Mouse (Mus musculus): Measurements from ENCODE around the gene a.

a gene

DNA sequence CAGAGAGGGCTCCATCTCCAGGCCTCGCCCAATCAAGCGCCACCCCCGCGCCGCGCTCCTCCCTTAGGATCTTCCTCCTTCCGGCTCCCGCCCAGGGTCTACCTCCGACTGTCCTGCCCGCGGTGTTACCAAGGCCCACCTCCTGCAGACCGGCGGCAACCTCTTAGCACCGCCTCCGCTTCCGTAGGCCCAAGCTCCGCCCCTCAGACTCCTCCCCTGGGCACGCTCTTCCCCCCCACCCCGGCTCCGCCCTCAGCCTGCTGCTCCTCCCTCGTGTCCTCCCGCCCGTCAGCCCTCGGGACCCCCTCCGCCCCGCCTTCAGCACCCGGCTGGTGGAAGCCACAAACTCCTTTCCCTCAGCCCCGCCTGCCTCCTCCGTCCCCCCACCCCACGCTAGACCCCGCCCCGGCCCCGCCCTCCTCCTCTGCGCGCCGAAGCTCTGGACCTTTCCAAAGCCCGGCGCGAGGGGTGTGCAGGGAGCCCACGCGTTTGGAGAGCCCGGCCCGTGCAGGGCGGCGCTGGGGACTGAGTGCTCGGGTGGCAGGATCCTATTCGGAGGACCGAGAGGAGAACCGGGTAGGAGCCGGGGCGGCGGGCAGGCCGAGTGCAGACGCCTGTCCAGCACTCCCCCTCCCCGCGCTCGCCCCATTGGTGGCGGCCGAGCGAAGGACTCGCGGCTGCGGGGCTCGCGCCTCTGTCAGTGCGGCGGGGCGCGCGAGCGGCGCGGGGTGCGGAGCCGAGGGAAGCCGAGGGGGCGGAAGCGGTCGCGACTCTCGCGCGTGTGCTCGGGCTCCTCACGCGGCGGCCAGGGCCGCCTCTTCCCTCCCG is at the start of gene a, which contains the start of gene Raly:
TSS of gene a (plus strand) at position 747 of the 828 bp plus-strand sequence.
TSS of gene Raly (plus strand) at position 441 of the 828 bp plus-strand sequence.
- DNase-seq (ENCODE audit: low read depth, low spot score), result peak; percentile 99

DNA sequence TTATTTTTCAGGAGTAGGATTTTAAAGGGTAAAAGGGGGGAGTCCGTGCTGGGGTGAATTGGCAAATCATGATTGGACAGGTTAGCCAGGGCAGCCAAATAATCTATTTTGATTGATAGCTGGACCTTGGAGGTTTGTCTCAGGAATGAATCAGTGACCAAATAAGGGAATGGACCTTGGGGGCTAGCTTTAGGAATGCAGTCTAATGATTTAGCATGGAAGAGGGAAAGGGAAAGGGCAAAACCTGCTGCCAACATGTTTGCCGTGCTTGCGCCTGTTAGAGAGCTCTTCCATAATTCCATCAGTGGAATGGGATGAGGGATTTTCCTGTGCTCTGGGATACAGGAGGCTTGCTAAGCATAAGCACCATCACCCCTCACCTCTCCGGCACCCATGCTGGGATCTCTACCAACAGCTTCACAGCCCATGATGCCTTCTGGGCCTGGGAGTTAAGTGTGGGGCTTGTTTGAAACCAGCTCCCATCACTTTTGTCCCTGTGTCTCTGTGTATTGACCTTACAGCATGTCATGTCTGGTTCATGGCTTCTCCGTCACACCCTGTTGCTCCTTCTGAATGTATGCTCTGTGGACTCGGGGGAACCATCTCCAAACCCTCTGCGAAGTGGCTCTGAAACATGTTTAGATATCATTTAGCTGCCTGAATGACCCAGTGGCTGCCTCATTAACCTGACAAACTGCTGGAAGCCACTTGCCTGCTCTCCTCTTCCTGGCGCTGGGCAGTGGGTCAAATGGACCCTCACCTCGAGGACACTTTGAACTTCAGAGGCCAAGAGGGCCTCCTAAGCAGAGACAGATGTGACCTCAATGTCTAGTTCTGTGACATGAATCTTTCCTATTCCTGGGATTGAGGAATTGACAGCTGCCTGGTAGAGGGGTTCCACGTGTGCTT is 48.0 kb upstream of the a start:
- DNase-seq (ENCODE audit: low read depth, low spot score), result no peak

DNA sequence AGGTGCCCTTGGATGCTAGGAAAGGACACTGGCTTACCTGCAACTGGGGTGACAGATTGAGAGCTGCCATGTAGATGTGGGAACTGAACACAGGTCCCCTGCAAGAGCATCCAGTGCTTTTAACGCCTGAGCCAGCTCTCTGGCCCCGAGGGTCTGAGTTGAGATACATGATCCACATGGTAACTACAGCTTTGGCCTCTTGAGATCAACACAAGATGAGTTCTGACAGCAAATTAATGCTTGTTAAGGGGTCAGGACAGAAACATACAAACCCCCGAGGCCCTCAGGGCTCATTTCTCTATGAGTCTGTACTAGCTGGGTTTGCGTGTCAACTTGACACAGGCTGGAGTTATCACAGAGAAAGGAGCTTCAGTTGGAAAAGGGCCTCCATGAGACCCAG is 47.3 kb upstream of the a start:
- no peak for DNase-seq (ENCODE audit: low read depth, low spot score)

DNA sequence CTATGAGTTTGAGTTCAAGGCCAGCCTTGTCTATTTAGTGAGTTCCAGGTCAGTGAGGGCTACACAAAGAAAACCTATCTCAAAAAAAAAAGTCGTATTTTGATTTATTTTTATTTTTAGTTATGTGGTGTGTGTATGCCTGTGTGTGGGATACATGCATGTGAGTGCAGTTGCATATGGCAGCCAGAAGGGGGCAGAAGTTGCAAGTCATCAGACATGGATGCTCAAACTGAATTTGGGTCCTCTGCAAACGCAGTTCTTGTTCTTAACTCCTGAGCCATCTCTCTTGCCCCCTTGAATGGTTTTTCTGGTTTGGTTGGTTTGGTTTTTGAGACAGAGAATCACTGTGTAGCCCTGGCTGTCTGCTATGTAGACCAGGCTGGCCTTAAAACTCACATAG is 42.8 kb upstream of the a start:
- DNase-seq (ENCODE audit: low read depth, low spot score), result peak; percentile 71

DNA sequence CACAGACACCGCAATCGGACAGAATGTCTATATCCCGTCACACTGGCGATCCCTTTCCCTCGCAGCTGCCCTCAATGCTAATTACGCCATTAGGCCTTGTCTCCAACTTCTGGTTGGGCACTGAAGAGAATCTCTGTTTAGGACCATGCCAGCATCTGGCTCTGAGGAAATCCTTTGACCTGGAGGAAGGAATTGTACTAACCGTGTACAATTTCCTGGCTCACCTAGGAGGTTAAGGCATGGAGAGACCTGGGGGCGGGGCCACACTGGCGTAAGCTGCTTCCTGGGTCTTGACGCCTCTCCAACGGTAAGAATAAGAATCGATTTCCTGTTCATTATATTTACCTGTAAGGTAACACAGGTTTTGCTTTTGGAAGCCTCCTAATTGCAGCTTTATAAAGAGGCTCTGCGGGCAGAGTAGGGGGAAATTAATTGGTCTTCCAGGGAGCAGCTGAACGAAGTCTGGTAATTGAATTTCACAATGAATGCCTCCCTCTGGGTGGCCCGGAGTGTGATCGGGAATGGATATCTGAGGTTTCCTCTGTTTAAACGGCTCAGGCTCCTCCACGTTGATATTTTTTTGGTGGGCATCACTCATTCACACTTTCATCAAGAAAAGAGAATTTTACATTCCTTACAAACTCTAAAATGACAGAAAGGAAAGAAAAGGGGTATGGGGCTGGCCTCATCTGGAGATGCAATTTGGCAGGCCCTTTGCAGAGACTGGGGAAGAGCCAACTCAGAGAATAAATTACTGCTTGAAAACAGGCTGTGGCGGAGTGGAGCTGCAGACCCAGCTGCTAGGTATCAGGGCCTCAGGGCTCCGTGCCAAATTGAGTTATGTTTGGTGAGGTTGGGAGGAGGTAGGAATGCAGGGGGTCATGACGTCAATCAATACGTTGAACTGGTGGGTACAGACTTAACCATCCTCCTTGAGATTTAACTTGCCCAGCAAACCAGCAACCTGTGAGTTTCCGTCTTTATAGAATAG is 41.9 kb upstream of the a start:
- peak; percentile 60 for DNase-seq (ENCODE audit: low read depth, low spot score)

DNA sequence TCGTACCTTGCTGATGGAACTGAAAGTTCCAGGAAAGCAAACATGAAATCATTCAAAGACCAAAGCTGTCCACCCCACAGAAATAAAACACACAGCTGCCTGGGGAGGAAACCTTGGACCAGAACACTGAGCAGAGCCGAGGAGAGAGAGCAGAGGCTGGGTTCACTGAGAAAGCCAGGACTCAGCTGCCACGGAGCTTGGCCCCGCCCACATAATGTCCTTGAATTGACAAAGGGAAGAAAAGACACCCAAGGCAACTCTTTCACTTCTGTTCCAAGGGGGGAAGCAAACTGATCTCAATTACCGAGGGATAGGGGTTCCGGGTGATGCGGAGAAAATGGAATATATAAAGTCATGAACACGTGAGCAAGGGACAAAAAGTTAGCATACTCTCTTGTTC is 39.3 kb upstream of the a start:
- peak; percentile 57 for DNase-seq (ENCODE audit: low read depth, low spot score)

DNA sequence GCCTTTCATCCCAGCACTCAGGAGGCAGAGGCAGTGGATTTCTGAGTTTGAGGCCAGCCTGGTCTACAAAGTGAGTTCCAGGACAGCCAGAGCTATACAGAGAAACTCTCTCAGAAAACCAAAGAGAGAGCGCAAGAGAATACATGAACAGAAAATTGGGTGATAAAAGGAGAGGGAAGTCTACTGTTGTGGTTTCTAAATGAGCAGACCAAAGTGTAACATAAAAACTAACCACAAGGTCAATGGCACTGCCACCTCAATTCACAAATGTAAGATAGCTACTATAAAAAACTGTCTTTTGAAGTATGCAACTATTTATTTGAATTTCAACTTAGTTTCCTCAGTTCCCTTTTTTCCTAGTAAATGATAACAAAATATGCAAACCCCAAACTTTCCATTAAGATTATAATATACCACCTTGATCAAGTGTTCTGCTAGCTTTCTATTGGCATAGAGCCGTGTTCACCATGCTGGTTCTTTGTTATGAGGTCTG is 37.1 kb upstream of the a start:
- DNase-seq (ENCODE audit: low read depth, low spot score), result no peak

DNA sequence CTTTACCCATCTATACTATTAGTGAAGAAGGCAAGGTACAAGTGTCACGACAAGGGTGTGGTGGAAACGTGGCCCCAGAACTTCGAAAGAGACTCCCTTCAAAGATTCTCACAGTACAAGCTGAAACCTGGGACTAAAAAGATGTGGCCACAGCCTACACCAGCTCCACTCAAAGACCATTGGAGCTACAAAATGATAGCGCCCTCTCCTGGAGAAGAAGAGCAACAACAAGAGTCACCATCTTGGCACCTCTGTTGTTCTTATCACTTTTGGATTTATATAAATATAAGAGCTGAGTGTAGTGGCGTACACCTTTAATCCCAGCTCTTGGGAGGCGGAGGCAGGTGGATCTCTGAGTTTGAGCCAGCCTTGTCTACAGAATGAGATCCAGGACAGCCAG is 35.4 kb upstream of the a start:
- peak; percentile 68 for DNase-seq (ENCODE audit: low read depth, low spot score)

DNA sequence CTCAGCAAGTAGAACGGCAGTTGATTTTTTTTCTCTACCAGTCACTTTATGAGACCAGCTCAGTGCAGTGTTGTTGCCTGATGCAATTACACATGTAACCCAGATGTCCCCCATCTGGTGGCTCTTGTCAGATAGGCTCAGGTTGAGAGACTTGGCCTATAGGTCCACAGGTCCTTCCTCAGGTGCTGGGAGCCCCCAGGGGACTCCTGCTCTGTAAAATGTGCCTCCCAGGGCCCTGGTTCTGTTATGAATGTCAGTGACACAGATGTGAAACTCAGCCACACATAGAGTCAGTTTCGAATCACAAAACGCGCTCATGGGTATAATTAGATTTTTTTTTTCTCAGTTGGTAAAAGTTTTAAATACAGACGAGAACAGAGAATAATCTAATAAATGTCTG is 33.5 kb upstream of the a start:
- no peak for DNase-seq (ENCODE audit: low read depth, low spot score)

DNA sequence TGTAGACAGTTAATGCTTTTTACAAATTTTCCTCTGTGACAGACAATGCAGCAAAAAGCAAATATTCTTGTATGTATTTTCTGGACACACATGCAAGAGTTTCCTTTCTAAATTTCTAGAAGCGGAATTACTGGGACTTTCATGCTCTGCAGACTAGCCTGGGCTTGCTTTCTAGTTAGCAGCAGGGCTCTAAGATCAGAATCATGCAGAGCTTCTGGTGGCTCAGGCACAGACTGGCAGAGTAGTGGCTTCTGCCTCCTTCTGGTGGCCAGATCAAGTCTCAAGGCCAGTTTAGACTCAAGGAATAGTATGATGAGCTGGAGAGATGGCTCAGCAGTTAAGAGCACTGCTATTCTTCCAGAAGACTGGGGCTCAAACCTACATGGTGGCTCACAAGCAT is 32.7 kb upstream of the a start:
- DNase-seq (ENCODE audit: low read depth, low spot score), result no peak

DNA sequence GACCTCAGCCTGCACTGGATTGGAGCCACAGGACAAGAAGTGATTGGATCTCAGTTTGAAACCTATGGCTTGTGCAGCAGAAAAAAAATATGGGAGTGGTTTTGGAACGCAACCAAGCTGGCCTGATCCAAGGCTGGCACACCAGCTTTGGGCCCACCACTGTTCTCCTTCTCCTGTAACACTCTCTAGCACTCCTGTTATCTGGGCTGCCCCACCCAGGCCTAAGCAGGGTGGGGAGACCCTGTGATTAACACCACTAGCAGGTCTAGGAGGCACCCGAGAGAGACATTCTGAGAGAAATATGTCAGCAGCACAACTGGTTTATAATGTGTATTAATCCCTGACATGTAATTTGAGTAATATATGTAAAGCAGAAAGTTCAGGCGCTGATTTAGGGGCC is 28.0 kb upstream of the a start:
- DNase-seq (ENCODE audit: low read depth, low spot score), result no peak

DNA sequence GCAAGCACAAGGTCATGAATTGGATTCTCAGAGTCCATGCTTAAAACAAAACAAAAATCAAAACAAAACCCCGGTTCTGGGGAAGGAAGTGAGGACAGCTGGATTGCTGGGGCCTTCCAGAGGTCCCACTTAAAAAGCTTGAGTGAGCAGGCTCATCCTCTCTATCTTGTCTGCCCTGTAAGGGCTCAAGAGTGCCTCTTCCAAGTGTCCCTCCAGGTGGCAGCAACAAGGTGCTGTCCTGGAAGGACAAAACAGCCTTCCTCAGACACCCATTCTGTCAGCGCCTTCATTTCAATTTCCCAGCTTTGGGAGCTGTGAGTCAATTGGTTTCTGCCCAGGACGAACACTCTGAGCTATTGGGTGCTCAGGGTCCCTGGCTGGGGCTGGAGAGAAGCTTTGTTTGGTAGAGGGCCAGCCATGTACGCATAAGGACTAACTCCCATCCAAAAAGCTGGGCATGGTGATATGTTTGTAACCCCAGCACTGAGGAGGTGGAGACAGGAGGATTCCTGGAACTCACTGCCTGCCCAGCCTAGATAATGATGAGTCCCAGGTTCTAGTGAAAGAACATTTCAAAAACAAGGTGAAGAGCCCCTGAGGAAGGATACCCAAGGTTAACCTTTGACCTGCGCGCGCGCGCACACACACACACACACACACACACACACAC is 26.2 kb upstream of the a start:
- DNase-seq (ENCODE audit: low read depth, low spot score), result no peak

DNA sequence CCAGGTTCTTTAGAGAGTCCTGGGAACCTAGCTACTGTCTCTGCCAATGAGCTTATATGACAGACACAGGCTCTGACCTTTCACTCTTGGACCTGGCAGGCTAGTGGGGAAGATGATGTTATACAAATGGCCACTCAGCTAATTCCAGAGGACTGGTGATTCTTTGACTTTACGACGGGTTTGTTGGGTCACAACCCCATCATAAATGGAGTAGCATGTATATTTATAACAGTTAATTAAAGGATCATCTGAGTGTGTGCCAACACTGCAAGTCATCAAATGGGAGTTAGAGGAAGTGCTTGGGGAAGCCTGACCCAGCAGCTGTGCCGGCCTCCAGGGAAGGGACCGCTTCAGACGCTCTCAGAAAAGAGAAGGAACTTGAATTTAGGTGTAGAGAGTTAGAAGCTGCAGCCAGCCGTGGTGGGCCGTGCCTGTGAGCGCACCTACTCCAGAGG is 25.6 kb upstream of the a start:
- no peak for DNase-seq (ENCODE audit: low read depth, low spot score)

DNA sequence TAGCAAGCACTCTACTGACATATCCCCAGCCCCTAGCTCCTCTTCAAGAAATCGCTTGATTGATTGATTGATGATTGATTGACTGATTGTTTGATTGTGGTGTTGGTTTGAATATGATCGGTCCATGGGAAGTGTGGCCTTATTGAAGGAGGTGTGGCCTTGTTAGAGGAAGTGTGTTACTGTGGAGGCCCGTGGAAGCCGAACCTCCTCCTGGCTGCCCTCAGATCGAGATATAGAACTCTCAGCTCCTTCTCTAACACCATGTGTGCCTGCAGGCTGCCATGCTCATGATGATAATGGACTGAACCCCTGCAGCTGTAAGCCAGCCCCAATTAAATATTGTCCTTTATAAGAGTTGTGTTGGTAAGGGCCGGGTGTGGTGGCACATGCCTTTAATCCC is 24.2 kb upstream of the a start:
- DNase-seq (ENCODE audit: low read depth, low spot score), result no peak

DNA sequence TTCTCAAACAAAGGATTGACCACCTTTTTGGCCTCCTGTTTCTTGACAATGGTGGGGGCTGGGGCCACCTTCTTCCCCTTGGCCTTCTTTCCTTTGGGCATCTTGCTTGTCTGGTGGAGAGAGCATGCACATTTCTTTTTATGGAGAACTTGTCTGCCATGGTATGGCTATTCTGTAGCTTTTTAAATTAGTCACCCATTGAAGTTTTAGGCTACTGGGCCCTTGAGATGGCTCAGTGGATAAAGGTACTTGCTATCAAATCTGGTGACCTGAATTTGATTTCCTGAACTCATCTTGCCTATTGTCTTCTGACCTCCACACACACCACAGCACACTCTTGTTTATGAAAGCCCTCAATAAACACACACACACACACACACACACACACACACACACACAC is 21.3 kb upstream of the a start, which contains the start of gene Gm14214:
TSS of gene Gm14214 (minus strand) at position 101 of the 400 bp plus-strand sequence.
- DNase-seq (ENCODE audit: low read depth, low spot score), result no peak

DNA sequence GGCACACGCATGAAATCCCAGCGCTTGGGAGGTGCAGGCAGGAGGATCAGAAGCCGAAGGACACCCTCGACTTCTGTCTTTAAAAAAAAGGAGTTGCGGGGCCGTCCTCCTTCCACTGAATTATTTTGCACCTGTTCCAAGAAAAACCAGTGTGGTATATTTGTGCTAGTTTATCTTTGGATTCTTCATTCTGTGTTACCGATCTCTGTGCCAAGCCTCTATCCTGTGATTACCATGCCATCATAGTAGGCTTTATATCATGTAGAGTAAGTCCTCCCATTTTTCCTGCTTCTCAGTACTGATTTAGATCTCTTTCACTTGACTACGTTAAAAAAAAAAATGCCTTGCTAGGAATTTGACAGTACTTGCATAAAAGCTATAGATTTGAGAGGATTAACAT is 19.6 kb upstream of the a start:
- no peak for DNase-seq (ENCODE audit: low read depth, low spot score)

DNA sequence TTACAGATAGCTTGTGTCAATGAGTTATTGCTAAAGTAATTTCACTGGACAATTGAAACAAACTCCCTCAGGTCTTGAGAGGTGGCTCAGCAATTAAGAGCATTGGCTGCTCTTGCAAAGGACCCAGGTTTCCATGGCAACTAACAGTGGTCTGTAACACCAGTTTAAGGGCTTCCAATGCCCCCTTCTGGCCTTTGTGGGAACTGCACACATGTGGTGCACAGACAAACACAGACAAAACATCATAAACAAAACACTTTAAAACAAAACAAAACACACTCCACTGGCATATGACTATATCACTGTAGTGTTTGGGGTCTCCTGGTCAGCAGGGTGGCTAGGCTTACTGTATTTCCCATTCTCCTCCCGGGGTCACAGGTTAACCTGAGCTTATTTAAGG is 17.2 kb upstream of the a start:
- DNase-seq (ENCODE audit: low read depth, low spot score), result peak; percentile 92

DNA sequence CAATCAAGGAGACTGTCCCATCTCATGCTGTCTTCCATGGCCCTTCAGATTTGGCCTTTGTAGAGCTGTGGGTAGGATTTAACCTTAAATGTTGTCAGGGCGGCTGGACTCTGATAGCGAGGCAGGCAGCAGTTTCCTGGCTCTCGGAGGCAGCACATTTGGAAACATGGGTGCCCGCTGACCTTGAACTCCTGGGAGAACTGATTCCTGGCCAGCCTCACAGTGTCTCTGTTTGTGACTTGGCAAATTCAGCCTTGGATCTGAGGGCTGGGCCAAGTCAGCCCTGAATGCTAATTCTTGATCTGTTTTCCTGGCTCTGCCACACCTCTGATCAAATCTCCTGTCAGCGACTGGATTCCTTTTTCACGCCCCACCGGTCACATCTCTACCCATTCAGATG is 14.7 kb upstream of the a start:
- DNase-seq (ENCODE audit: low read depth, low spot score), result no peak

DNA sequence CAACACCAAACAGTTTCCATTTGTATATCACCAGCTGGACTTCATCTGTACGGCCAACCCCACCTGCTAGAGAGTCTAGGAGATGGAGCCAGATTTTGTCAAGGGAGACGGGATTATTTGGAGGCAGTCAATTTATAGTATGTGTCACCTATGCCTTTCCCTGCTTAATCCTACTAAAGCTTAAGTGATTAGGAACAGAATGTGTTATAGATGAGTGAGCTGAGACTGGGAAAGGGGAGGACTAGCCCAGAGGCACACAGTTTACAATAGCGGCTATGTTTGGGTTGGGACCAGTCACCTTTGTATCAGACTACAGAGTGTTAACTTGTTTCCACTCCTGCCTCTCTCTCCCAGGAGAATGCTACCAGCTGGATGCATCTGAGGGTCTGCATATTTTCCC is 11.6 kb upstream of the a start:
- no peak for DNase-seq (ENCODE audit: low read depth, low spot score)

DNA sequence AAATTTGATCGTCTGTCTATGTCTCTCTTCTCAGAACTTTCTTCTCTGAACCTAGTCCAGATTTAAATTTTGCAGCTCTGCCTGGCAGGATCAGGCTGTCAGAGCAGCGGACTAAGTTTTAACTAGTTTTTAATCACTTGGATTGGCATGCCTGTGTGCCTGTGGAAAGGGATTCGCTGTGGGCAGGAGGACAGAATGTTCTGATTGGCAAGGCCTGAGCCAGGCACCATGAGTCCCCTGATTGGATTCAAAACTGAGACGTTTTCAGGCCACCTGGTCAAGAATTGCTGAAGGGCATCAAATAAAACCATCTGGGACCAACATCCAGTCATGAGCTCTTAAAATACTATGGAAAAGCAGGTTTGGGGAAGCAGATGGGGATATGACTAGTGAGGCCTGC is 8.8 kb upstream of the a start:
- no peak for DNase-seq (ENCODE audit: low read depth, low spot score)

All from R1 (cell line).